Mouse (Mus musculus) kidney, postnatal 25 days (tissue): ENCODE results near the gene Neurl1b.

ENCODE experiments used
- DNase-seq, 2 experiments: peaks; one replicate each; pipeline ENCODE4 v3.0.0; 2021; ENCODE audit warnings: mixed read lengths in 2 of 2

Gene Neurl1b

DNA sequence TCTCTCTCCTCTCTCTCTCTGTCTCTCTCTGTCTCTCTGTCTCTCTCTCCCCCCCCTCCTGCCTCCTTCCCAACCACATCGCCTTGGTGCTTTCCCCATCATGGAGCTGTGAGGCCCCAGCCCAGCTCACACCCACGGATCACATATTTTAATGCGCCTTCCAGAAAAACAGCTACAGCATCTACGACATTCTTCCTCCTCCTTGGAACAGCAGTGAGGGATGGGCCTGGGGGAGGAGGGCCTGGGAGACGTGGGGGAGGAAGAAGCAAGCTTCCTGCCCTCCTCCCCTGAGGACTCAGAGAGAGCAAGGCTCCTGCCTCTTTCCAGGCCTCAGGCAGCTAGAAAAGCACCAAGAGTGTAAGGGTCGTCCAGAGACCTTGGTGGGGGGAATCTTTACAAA, 17.3 kb upstream of the Neurl1b start:
- peak; percentile 50 to 76 for DNase-seq

DNA sequence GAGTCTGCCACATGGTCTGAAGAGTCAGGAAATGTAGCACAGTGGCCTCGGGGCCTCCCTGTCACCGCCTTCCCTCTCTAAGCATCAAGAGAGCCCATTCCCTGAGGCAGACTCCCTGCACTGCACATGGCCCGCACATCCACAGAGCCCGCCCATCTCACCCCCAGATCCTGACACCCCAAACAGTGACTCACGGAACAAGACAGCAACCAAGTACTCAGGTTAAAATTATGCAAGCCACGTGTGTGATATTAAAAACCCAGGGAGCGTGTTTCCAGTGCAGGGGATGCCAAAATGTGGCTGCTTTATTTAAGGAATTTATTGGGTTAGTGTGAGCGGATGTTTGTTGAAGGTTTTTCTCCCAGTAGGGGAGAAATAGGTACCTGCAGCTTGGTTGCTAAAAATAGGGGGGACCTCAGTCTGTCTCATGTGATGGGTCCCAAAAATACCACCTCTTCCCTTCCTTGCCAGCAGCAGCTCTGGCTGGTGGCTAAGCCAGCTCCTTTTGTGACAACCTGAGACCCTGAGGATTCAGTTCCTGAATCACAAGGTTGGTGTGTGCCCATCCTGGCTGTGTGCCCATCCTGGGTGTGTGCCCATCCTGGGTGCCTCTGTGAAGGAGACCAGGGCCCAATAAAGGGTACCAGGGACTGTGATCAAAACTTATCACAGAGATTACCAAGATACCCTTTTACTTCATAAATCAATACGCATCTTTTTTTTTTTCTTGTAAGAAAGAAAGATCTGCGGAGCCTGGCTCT, 9.1 kb upstream of the Neurl1b start:
- DNase-seq: no peak

DNA sequence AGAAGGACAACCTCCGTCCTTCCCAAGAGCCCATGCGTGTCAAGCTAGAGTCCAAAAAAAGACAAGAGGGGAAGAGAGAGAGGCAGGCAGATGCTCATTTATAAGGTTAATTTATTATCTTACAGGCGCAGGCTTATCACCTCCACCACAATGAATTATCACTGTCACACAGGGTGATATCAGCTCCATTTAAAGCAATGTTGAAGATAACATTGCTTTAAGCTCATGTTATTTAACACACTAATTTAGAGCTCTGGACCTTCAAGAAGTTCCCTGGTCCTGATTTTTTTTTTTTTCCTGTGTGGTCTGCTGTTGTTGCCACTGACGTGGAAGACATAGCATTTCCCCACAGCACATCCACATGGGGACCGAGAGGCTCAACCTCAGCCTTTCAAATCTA, 1.7 kb upstream of the Neurl1b start:
- DNase-seq: no peak

DNA sequence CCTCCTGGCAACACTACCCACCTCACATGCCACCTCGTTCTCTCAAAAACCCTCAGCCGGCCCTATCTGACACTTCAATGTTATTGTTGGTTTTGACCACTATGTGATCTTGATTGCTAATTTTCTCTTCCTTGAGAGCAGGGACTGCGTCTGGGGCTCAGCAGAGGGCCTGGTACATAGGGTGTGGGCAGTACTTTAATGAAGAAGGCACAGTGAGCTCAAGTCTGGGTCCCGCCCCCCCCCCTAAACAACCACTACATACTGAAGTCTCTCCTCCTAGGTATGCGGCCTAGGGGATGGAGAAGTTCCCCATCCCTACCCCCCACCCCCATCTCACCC, 476 bp upstream of the Neurl1b start:
- DNase-seq: no peak

DNA sequence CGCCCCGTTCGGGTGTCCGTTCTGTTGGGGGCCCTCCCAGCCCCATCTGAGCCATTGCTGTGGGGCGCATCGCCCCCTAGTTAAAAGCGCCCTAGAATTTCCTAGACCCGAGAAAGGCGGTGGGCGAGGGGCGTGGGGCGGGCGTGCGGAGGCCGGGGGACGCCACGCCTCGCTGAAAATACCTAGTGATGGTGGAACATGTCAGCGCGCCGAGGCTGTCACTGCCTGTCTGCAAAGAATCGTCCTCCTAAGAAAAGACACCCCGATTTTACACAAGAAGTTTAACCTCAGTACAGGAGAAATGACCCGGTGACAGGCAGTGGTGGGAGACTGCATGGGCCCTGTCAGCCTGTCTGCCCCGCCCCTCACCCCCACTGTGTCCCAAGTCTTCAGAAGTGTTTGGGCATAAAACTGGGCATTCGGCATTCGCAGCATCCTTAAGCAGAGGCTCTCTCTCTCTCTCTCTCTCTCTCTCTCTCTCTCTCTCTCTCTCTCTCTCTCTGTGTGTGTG, 781 bp downstream of the Neurl1b start:
- peak; percentile 37 to 52 for DNase-seq

DNA sequence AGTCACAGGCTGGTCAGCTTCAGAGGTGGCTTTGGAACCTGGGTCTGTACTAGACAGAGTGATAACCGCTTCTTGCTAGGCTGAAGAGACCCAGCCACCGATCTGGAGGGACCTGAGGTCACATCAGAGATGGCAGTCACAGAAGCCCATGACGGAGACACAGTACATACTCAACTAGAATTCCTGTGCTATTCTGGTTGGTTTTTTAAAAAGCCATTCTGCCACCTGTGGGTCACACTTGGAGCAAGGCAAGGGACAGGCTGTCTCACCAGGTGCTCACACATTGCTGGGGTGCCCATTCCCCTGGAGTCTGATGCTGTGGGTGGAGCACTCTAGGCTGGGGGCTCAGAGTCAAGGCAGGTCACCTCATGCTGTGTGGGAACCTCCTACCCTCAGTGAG, 1.5 kb downstream of the Neurl1b start:
- DNase-seq: peak; percentile 17 to 44

DNA sequence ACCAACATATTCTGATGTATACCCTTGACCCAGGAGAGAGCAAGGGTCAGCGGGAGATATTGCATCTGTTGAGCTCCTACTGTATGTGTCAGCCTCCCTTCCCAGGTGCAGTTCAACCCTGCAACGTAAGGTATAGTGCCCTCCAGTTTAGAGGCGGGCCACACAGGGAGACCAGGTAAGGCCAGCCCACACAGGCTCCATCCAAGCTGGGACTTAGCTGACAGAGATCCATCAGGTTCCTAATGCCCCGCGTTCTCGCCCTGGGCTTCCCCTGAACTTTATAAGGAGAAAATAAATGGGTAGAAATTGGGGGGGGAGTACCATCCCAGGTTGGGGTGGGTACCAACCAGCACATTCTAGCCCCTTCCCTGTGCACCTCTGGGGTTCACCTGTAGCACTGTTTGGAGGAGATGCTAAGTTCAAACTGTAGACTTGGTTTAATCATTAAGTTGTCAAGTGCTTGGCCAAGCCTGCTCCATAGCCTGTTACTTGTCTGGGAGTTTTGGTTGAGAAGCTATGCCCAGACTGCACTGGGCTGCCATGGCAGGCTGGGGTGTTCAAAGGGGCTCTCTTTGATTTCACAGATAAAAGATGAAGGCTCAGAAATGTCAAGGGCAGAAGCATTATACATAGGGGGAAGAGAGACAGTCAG, 3.3 kb downstream of the Neurl1b start:
- DNase-seq: peak; percentile 28 to 53

DNA sequence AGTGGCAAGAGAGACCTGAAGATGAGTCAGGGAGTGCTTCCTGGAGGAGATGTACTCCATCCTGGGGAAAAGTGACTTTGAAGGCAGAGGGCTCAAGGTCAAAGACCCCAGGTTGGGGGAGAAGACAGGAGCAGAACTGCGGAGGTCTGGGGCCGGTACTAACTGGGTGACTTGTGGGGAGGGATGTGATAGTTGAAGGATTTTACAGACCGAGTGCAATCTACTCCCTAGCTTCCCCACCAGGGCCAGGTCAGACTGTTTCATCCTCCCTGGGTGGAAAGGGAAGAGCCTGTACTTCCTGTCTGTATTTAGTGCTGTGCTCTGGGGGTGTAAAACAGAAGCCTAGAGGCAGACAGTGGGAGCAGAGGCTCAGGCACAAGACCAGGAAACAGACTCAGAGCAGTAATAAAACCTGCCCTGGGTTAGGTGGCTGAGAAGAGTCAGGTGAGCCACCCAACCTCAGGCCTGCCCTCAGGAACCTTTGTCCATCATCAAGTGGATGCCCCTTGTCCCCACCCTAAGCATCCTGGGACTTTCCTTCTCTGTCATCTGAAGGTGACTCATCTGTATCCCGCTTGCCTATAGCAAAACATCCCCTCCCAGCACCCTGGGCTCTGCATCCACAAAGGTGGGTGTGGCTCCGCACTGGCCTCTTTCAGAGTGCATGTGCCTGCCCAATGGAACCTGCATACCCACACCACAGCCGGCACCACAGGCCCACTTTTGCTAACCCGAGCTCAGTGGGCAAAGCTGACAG, 6.0 kb downstream of the Neurl1b start:
- peak; percentile 28 to 63 for DNase-seq

DNA sequence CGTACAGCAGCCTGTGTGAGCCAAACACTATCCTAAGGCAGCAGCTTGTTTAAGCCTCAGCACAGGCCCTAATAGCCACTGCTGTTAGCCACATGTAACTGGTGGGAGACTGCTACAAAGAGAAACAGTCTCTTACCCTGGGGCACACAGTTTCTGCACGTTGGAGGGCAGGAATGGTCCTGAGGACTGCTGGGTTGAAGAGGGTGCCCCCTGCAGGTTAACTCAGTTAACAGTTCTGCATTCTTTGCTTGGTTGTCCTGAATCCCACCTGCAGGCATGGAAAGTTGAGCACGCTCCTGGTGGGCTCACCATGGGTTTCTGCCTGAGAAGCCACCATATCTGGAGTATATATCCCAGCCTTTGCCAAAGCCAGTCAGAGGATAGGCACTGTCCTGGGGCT, 6.9 kb downstream of the Neurl1b start:
- DNase-seq: peak; percentile 63 to 65

DNA sequence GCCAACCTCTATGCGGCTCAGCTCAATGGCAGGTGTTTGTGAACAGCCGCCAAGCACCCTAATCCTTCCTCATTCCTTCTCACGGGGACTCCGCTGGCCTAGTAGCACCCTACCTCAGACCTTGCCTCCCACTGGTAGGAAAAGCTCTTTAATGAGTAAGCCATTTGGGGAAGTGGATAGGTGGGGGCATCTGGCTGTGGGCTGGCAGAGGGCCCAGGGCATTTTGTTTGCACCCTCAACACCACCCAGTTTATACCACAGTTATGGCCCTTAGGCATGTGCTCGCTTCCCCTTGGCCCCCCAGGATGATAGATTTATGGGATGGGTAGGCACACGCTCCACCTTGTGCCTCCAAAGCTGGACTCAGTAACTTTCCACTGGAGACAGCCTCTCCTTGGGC, 7.8 kb downstream of the Neurl1b start:
- DNase-seq: peak; percentile 94 to 97

DNA sequence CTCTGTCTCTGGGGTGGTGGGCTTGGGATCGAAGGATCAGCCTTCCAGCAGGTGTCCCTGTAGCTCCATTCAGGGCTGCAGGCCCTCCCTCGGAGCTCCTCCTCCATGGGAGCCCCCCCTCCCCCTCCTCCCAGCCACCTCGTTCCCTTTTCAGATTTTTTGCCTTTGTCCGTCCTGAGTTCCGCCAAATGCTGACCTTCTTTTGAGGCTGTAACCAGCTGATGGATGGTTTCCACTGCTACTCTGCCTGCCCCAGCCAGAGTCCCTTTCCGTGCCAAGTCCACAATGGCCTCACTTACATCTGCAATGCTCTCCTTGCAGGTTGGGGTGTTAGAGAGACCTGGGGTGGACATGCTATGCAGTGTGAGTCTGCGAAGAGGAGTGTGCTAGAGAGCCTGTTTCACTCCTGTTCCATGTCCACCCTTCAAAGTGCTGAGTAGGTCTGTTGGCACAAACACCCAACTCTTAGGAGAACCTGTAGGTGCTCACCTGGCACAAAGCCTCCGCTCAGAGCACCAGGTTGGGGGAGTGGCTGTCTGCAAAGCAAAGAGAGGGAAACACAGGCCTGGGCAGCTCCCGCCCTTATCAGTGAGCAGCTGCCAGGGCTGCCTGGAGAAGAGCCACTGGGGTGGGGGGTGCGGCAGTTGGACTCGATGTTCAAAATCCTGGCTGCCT, 9.5 kb downstream of the Neurl1b start:
- peak; percentile 84 to 94 for DNase-seq

DNA sequence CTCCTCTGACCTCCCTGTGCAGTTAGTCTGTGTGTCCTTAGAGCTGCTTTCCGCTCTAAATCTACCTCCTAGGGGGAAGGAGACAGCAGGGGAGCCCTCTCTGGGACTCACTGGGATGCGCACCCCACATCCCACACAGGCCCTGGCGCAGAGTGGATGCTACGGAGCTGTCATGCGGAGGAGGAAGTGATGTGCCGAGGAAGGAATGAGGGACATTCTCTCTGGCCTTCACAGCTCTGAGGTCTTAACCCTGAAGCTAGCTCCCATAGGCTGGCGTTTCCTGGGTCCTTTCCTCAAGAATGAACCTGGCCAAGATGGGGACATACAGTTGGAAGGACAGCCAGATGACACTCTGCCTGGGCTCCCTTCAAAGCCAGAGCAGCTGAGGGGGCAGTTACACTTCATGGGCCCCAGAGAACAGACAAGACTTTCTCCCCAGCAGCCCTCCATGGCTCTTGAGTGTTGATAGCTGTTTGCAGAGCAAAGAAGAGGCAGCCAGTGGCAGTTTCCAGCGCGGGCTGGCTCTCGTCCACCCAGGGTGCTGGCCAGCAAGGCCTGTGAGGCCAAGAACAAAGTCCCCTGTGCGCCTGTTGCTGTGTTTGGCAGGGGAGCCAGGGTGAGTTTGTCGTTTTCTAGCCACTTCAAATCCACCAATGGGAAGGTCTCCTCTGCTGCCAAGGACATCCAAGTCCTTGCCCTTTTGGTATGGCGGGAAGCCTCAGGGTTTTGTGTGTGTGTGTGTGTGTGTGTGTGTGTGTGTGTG, 10.5 kb downstream of the Neurl1b start:
- peak; percentile 88 to 95 for DNase-seq

DNA sequence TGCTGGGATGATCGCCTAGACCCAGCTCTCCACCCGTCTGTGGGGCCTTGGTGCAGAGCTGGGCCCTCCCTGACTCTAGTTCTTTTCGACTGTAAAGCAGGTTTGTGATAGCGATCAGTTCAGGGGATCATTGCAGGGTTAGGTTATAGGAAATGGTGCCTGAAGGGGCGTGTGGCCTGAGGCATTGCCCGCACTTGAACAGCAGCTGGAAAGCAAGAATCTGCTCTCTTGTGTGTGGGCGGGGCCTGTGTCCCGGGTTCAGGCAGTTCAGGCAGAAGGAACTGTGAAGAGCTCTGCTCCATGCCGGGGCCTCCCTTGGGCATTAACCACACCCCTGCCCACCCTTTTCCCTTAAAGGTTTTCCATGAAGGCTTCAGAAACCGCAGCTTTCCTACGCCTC, 18.7 kb downstream of the Neurl1b start:
- no peak for DNase-seq

DNA sequence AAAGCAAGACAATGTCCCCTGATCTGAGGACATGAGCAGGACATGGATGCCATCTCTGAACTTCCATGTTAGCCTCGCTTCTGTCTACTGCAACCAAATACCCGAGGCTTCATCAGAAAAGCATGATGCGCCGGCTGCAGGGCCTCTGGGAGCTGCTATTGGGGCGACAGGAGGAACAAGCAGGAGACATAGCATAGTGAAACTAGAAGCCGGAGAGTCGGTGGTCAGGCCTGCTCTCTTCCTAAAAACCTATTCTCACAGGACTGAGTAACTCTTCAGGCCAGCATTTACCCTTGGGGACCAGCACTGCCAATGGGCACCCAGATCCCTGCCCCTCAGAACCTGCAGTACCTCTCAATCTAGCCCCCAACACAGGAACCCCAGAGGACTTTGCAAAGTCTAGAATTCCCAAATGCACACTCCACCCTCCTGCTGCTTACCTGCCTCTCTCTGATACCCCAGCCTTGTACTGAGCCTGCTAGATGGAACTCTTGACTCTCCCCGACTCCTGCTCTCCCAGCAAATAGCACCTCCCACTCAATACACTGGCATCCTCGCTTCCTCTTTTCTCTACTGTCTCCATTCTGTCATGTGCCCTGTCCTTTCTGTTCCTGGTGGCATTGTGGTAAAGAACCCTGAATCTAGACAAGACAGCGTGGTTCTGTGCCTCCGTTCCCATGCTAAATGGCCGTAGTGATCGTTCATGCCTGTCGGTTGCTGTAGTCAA, 22.6 kb downstream of the Neurl1b start:
- no peak for DNase-seq

DNA sequence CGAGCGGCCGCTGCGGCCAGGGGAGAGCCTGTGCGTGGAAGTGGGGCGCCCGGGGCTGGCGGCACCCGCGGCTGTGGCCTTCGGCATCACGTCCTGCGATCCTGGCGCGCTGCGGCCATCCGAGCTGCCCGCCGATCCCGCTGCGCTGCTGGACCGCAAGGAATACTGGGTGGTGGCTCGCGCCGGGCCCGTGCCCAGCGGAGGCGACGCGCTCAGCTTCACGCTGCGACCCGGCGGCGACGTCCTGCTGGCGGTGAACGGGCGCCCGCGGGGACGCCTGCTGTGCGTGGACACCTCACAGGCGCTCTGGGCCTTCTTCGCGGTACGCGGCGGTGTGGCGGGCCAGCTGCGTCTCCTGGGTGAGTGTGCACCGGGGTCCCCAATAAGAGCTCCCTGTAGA, 24.4 kb downstream of the Neurl1b start:
- no peak for DNase-seq

DNA sequence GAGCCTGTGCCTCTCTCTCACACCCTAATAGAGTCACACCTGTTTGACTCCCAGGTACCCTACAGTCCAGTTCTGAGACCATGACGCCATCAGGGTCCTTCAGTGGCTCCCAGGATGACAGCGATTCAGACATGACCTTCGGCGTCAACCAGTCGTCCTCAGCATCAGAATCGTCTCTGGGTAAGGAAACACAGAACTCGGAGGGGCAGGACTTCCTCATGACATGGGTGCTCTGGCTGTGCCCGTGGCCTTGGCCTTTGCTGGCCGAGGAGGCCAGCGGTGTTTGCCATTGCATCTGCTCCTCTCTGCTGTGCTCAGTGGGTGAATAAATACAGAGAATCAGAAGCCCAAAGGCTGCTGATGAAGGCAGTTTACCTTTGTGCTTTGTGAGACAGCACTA, 26.4 kb downstream of the Neurl1b start:
- DNase-seq: no peak

DNA sequence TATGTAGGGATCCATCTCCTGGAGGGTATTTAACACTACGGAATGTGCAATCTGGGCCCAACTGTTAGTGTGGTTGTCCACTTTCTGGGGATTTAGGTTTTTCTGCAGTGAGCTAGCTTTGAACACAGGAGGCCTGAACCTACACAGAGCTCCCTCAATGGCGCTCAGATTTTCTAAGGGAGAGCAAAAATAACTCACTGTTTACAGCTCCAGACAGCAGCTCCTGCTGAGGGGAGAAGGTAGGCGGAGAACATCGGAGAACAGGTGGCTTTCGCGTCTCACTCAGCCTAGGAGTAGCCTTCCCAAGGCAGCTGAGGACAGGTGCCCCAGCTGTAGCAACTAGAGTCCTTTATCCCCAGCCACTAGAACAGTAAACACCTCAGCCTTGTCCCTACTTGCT, 27.6 kb downstream of the Neurl1b start:
- DNase-seq: no peak

DNA sequence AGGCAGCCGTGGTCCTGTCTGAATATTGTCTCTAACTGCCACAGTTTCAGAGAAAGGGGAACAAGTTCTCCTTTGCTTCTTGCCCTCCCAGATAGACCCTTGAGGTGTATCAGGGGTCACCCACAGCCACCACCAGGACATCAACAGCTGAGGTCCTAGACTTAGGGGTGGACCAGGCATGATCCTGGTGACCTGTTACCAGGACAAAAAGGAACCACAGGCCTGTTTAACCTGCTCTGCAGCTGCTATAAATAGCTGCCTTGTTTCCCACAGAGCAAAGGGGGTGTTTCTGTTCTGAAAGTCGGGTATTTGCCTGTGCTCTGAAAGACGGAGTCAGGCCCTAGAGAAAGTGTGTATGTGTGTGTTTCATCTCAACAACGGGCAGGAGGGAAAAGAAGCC, 29.2 kb downstream of the Neurl1b start:
- DNase-seq: peak in 1 of 2 experiments; percentile 45

DNA sequence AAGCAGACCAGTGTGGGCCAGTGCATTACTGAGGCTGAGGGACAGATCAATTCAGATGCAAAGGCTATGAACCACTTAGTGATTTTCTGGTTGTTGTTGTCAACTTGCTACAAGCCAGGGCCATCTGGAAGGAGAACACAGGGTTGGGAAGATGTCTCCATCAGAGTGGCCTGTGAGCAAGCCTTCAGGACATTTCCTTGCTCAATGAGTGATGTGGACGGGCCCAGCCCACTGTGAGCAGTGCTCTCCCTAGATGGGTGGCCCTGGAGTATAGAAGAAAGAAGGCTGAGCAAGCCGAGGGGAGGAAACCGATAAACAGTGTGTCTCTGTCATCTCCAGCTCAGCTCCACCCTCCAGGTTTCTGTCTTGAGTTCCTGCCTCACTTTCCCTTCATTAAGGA, 34.8 kb downstream of the Neurl1b start:
- no peak for DNase-seq

DNA sequence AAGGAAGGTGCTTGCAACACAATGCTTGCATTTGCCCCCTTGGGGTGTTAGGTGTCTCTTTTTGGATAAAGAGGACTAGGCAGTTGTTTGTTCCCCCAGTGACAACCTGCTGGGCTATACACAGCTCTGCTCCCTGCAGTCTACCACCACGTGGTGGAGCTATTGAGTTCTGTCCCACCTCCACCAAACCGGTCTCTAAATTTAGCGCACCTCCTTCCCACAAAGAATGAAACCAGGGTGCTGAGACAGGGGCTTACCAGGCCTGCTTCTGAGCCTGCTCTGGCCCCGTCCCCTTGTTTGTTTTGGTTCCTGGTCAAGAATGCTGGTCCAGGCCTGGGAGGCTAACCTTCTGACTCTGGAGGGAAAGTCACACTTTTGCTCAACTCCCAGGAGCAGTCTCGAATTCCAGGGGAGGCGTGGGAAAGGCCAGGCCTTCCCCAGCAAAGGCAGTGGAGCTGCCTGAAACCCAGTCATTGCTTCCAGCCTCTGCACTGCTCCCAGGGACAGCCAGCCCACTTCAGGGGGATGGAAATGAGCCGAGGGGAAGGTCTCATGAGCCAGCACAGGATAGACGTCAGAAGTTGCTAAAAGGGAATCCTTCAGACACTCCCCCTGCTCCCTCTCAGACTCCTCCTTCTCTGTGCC, 37.1 kb downstream of the Neurl1b start:
- peak; percentile 79 to 83 for DNase-seq

DNA sequence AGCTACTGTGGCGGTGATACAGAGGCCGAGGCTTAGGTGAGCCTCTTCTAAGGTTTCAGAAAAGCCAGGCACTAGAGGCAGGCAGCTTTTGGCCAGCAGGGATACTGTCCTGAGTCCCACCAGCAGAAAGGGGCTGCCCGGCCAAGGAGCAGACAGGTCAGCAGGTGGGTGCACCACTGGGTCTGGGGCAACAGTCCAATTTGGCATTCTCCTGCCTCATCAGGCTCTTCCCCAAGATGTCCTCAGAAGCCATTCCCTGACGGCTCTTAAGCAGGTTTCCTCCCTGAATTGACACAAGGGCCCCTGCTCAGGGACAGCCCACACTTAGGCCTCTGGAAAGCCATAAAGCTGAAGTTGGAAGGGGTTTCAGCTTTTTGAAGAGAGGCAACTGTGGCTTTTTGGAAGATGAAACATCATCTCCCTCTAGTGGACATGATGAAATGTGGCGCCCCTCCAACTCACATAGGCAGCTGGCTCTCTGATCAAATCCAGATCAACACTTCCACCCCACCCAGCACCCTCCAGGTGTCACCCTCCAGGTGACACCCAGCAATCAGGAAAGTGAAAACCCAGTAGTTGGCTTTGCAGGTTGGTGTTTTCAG, 37.8 kb downstream of the Neurl1b start:
- DNase-seq: peak; percentile 69 to 83
